Mouse (Mus musculus) cerebellum, postnatal 4 days (tissue): ENCODE data around the gene Zscan20.
"Not testable (repeated sequence)": the region's sequence is repeated elsewhere in the genome, so short reads cannot be mapped to it uniquely, and the experiment has no call there.

Experiments
- DNase-seq, 2 experiments: peaks; one replicate each; pipeline ENCODE4 v3.0.0; 2022; ENCODE audit warnings: low spot score in 2 of 2, mixed read lengths in 1 of 2

Gene Zscan20

DNA sequence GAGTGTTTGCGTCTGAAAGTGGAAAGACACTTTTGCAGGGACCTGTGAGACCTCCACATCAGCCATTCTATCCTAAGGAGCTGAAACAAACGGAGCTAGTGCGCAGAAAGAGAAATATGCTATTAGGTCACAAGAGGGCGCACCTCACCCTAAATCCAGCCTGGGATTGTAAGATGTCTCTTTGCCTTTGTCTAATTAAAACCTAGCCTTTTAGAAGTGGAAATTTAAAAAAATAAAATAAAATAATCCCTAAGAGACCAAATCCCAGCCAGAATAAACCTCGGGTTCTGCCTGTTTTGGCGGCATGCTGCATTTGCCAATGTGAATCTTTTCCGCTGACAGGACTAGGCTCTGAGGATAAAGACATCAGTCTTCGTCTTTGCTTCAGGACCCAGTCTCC is 3.4 kb upstream of the Zscan20 start:
- peak in 1 of 2 experiments; percentile 43 for DNase-seq

DNA sequence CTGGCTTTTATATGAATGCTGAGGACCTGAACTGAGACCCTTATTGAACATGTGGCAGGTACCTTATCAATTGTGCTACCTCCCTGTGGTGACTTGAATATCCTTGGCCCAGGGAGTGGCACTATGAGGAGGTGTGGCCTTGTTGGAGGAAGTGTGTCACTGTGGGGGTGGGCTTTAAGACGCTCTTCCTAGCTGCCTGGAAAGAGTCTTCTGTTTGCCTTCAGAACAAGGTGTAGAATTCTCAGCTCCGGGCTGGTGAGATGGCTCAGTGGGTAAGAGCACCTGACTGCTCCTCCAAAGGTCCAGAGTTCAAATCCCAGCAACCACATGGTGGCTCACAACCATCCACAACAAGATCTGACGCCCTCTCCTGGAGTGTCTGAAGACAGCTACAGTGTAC is 1.8 kb upstream of the Zscan20 start:
- not testable (repeated sequence) for DNase-seq

DNA sequence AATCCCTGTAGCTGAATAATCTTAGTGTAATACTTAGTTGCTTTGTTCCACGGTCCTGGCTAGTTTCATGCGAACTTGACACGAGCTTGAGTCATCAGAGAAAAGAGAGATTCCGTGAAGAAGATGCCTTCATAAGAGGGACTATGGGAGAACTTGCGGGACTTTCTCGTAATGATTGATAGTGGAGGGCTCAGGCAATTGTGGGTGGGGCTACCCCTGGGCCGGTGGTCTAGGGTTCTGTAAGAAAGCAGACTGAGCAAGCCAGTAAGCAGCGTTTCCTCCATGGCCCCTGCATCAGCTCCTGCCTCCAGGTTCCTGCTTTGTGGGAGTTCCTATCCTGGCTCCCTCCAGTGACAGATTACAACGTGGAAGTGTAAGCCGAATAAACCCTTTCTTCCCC is 808 bp upstream of the Zscan20 start:
- no peak for DNase-seq

DNA sequence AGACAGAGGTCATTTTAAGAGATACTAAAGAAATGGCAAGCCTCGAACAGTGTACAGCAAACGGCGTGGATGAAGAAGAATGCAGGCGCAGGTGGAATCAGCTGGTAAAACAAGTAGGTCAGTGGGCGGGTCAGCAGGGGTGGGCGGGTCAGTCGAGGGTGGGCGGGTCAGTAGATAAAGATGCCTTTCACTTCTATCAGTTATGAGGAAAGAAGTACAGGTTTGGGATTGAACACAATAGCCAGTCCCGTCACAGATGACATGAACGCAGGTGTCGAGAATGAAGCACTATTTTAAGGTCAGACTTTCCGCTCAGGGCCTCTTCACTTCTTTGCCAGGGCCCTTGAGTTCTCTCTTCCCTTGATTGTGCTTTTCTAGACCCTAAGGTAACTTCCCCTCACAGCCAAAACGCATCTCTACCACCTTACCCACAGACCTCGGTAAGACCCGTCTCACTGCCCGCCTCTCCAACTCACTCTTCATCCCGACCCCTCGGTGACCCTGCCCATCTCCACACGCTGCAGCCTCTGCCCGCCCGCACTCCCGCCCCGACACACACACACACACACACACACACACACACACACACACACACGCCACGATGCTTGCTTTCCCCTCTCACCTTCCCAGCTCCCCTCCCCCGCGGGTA is 498 bp downstream of the Zscan20 start:
- DNase-seq = no peak

DNA sequence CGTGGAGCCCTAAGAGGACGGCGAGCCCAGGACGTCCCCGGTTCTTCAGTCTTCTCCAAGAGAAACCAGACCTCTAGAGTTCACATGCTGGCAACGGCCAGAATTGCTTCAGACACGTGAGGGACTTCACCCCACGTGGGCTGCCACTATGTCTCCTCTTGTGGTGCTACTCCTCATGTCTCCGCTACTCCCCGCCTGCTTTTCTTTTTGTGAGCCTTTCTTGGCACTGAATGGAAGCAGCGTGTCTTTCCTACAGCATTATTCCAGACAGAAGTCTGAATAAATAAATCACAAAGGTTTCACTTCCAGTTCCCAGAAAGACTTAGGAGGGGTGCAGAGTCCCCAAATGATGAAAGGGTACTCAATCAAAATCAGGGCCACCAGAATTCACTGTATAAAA is 2.2 kb downstream of the Zscan20 start:
- no peak for DNase-seq

DNA sequence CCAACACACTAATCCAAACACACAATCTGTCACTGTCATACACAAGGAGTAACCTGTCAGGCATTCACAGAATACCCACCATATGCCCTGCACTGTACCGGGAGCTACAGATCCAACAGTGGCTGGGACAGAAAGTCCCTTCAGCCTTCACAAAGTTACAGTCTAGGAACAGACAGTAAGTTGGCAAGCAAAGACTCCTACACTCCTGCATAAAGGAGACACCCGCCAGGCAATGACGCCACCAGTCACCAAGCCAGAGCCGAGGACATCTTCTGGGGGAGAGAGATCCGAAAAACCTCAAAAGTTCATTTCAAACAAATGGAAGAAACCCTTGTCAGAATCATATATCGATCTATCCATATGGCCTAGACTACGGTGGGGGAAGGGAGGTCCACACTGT is 3.3 kb downstream of the Zscan20 start:
- no peak for DNase-seq

DNA sequence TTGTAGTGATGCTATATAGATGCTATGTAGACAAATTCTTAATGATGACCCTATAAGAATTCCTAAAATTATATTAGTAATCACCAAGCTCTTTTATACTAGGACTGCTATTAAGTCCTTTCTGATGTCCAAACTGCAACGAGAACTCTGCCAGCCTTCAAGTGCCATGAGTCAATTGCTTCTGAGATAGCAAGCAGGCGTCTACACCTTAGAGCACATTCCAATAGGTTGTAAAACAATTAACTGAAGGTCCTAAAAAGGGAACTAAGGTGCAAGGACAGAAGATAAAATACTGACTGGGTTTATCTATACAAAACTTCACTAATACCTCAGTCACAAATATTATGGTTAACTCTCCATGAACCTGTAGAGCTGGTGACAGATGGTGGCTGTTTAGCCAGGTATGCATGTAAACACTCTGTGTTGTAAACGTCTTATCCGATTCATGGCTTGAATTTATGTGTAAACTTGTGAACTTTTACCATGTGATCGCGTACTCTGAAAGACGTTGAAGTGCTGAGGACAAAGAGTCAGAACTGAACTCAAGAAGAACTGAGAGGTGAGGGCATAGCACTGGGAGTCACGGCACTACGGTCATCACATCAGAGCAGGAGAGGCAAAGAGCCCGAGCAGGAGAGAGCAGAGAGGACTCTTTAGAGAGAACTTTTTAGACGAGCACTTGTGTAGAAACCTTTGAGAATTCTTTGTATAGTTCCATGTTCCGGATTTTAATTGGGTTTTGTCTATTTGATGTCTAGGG is 11.9 kb downstream of the Zscan20 start:
- no peak for DNase-seq

DNA sequence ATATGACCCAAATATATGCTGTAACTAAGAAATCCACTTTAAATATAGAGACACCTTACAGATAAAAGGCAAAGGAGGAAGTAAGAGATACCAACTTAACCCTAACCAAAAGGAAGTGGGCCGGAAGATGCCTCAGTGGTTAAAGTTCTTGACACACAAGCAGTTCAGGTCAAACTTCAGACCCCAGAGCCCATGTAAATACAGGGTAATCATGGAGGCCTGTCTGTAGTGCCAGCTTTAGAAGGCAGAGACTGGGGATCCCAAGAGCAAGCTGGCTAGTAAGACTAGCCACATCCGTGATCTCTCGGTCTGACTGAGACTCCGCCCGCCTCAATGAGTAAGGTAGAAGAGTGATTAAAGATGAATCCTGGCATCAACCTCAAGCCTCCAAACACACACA is 15.8 kb downstream of the Zscan20 start:
- DNase-seq = no peak

DNA sequence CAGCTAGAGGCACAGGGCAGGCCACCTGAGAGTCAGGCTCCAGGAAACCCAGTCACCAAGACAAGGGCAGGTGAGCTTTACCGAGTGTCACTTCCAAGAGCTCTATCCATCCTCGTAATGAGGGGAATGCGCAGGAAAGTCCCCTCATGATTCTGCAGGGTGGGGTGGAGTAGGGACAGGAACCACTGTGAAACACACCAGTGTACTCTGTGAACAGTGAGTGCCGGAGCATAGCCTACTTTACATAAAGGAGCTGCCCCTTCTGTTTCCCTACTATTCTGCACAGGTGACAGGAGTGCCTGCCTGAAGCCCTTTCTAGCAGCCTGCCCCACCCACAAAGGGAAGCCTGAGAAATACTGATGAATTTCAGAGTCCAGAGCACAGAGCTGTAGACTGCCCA is 16.6 kb downstream of the Zscan20 start:
- DNase-seq = no peak

DNA sequence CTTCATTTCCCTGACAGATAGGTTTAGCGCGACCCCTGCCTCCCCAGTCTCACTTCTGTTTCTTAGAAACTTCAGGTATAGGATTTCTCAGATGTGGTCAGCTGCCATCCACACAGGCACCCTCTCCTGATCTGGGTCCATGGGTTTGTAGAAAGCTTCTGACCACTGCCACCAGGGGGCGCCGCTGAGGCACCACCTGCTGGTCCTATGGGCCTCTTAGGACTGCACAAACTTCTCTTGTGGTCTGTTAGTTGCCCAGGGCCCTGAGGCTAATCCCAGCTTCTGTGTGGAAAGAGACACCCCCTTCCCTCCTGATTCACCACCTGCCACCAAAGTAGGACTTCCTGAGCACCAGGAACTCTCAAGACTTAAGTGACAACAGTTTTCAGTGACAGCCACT is 30.7 kb downstream of the Zscan20 start:
- no peak for DNase-seq

DNA sequence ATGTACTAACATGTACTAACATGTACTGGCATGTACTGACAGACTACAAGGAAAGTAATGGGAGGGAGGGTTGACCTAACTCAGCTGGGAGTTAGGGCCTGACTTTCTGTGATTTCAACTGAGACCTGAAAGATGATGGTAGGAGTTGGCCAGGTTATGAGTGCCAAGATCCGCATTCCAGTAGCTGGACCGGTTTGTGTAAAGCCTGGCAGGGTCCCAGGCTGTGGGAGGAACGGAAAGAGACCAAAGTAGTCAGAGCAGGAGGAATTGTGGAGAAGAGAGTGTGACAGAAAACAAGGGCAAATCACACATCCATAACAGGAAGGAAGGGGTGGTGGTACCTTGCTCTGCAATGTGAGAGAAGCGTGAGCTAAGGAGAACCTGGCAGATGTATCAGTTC is 34.1 kb downstream of the Zscan20 start:
- no peak for DNase-seq

DNA sequence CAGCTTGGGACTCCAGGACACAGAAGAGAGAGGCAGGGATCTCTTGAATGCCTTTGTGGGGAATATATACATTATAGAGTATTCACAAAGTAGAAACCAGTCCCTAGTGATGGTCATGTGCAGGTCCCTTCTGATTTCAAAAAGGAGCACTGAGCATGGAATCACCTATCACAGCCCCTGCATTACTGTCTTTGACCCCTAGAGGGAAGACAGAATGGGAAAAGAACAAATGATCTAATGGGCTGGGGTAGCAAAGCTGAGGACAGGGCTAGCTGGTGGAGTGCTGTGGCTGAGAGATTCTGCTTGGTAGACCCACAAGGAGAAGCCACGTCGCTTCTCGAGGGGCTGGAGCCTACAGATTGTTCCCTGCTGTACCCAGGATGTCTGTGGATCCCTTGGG is 49.6 kb downstream of the Zscan20 start:
- DNase-seq = no peak

DNA sequence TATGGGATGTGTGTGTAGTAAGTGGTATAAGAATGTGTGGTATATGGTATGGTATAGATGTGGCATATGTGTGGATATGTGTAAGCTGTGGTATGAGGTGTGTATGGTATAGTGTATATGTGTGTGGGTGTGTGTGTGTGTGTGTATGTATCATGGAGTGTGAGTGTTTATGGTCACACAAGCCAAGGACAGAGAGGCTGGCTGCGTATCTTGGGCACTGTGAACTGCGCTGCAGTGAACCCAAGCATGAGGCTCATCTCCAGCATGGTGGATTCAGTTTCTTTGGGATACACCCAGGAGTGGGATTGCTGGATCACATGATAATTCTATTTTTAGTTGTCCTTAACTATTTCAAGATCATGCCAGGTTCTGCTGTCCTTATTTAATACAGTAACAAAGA is 55.7 kb downstream of the Zscan20 start:
- DNase-seq = no peak

DNA sequence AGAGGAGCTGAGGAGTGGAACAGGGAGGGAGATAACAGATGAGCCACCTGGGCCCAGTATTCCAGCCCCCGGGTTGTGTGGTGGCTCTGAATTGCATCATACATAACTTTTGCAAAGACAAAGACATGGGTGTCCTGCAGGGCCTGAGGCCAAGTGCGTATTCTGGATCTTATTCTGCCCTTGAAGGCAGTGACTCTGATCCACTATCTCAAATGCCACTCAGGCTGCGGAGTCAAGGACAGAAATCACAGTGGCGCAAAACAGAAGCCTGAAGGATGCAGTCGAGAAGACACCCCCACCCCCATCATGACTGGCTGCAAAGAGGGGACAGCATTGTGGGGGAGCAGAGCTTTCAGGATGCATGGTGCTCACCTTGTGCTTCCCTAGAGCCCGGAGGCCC is 59.1 kb downstream of the Zscan20 start:
- no peak for DNase-seq

DNA sequence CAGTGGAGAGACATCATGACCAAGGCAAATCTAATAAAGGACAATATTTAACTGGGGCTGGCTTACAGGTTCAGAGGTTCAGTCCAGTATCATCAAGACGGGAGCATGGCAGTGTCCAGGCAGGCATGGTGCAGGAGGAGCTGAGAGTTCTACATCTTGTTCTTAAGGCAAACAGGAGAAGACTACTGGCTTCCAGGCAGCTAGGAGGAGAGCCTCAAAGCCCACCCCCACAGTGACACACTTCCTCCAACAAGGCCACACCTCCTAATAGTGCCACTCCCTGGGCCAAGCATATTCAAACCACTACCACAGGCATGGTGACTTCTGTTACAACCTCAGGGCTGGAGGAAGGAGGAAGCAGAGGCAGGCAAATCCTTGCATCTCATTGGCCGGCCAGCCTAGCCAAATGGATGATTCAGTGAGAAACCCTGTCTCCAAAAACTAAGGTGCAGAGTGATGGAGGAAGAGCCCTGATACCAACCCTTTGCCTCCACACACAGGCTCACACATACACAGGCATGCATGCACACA is 65.9 kb downstream of the Zscan20 start:
- DNase-seq = not testable (repeated sequence)

DNA sequence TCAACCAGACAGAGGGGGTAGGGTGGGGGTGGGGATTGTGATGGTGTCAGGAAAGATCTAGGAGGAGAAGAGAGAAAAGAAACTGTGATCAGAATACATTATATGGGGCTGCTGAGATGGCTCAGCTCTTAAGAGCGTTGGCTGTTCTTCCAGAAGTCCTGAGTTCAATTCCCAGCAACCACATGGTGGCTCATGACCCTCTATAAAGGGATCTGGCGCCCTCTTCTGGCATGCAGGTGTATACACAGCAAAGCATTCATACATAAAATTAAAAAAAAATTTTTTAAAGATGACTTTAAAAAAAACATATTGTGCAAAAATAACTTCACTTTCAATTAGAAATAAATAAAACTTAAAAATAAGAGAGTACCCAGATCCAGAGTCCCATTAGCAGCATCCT is 66.5 kb downstream of the Zscan20 start:
- DNase-seq = peak in 1 of 2 experiments; percentile 44
